Mouse (Mus musculus): ENCODE measurements around the gene E030018B13Rik. TPM values are rescaled to one million over a fixed set of nuclear protein-coding genes. Genes with fewer than 3 reads are reported as not detected.

Gene E030018B13Rik
- total and polyA plus RNA-seq, 3 experiments = not detected

DNA sequence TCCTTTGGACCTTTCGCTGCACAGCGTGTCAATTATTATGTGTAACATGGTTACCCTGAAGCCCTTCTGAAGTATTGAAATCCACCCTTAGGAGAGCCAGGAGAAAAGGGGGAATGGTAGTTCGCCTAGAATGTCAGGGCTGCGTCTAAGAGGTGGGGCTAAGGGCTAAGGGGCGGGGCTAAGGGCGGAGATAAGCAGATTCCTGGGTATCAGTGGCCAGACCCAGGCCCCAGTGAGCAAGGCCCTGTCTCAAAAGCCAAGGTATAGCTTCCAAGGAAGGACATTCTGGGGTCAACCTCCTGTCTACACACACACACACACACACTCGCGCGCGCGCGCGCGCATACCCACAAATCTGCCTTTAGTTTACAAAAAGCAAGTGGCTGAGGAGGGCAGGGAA is 39.0 kb upstream of the E030018B13Rik start:
- Histone ChIP-seq H3K27me3 (ENCODE audit: insufficient read depth, low read length) (peaks cover 50% of the 10 kb centered on the region), H3K36me3 (replicated peaks) (no peaks in the 10 kb centered on the region), H3K9me3 (replicated peaks) (no peaks in the 10 kb centered on the region), H3K4me3 (ENCODE audit: low read depth, low read length) (no peak overlapping the region), H3K4me1 (ENCODE audit: insufficient read depth, low read depth, low read length) (peaks cover 13% of the 10 kb centered on the region)
- DNase-seq (ENCODE audit: low spot score) (no peak), ATAC-seq (ENCODE audit: extremely low read depth, insufficient number of reproducible peaks, low FRiP score, poor library complexity, severe bottlenecking) (no peak)
- TF ChIP-seq GATA1 (IDR thresholded peaks at IDR 0.05; ENCODE audit: borderline replicate concordance, low read length) (no peak), CTCF (IDR thresholded peaks at IDR 0.05; ENCODE audit: low read depth, low read length) (no peak), TAL1 (conservative IDR thresholded peaks at IDR 0.05; ENCODE audit: low read depth, low read length) (no peak), GATA2 (IDR thresholded peaks at IDR 0.05; ENCODE audit: borderline replicate concordance, low read depth, low read length) (no peak), POLR2AphosphoS5 (IDR thresholded peaks at IDR 0.05; ENCODE audit: insufficient replicate concordance, low read depth, low read length) (no peak)

DNA sequence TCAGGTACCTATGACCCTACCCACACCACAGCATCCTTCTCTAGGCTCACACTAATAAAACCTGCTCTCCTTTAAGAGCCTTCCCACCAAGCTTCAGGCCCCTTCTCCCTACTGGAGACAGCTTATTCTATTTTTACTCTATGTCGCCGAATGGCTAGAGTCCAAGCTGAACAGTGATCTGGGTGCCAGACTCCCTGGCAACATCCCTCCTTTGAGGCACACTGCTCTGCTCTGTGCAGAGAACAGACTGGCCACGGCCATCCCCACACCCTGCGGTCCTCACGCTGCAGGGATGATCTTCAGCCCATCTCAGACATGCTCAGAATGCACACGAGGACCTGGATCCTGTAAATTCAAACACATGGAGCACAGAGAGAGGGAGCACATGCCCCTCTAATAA is 37.1 kb upstream of the E030018B13Rik start:
- no peaks in the 10 kb centered on the region for H3K36me3 ChIP-seq (replicated peaks)
- no peak overlapping the region for H3K4me3 ChIP-seq (ENCODE audit: low read depth, low read length)
- ATAC-seq (ENCODE audit: extremely low read depth, insufficient number of reproducible peaks, low FRiP score, poor library complexity, severe bottlenecking) (no peak), DNase-seq (ENCODE audit: low spot score) (no peak)
- peaks cover 11% of the 10 kb centered on the region for H3K4me1 ChIP-seq (ENCODE audit: insufficient read depth, low read depth, low read length)
- H3K9me3 ChIP-seq (replicated peaks) = no peaks in the 10 kb centered on the region
- TF ChIP-seq CTCF (IDR thresholded peaks at IDR 0.05; ENCODE audit: low read depth, low read length) = no peak
- no peak for TF ChIP-seq GATA2 (IDR thresholded peaks at IDR 0.05; ENCODE audit: borderline replicate concordance, low read depth, low read length)
- TF ChIP-seq GATA1 (IDR thresholded peaks at IDR 0.05; ENCODE audit: borderline replicate concordance, low read length) = no peak
- TF ChIP-seq TAL1 (conservative IDR thresholded peaks at IDR 0.05; ENCODE audit: low read depth, low read length) = no peak
- no peak for TF ChIP-seq POLR2AphosphoS5 (IDR thresholded peaks at IDR 0.05; ENCODE audit: insufficient replicate concordance, low read depth, low read length)
- peaks cover 36% of the 10 kb centered on the region for H3K27me3 ChIP-seq (ENCODE audit: insufficient read depth, low read length)

DNA sequence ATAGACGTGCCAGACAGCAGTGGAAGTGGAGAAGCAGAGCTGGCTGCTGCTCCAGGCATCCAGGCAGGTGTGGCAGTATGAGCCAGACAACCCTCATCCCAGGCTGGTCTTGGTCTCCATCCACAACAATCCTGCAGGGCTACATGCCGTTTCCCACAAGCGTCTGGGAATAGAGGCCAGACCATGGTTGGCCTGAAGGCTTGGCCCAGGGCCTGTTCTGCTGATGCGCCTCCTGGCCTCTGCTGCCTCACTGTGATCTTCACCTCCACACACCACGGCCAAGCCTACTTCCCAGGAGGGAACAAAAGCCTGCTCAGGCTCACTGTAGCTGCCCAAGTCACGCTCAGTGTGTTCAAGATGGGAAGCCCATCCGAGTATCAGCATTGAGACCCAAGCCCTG is 33.9 kb upstream of the E030018B13Rik start:
- no peak for TF ChIP-seq GATA2 (IDR thresholded peaks at IDR 0.05; ENCODE audit: borderline replicate concordance, low read depth, low read length)
- TF ChIP-seq GATA1 (IDR thresholded peaks at IDR 0.05; ENCODE audit: borderline replicate concordance, low read length) = no peak
- TF ChIP-seq POLR2AphosphoS5 (IDR thresholded peaks at IDR 0.05; ENCODE audit: insufficient replicate concordance, low read depth, low read length) = no peak
- no peak for TF ChIP-seq CTCF (IDR thresholded peaks at IDR 0.05; ENCODE audit: low read depth, low read length)
- TF ChIP-seq TAL1 (conservative IDR thresholded peaks at IDR 0.05; ENCODE audit: low read depth, low read length) = no peak
- no peak for ATAC-seq (ENCODE audit: extremely low read depth, insufficient number of reproducible peaks, low FRiP score, poor library complexity, severe bottlenecking)

DNA sequence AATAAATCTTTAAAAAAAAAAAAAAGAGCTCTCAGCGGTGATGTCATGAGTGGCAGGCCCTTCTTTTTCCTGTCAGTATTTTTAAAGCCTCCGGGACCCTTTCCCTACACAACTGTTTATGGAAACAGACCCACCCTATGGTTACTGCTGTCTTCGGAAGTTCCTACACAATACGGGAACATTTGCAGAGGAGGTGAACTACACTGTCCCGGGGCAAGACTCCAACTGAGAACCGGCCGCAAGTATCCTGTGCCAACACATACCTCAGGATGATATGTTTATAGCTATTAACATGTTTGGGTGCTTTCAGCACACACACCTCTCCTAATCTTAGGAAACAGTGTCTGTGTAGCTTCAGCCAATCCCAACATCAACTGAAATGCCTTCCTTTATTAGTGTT is 31.6 kb upstream of the E030018B13Rik start:
- DNase-seq (ENCODE audit: low spot score) = no peak
- Histone ChIP-seq H3K4me3 (ENCODE audit: low read depth, low read length) (no peak overlapping the region), H3K36me3 (replicated peaks) (peaks cover 37% of the 10 kb centered on the region), H3K4me1 (ENCODE audit: insufficient read depth, low read depth, low read length) (peaks cover 19% of the 10 kb centered on the region), H3K27me3 (ENCODE audit: insufficient read depth, low read length) (peaks cover 13% of the 10 kb centered on the region), H3K9me3 (replicated peaks) (no peaks in the 10 kb centered on the region)
- no peak for TF ChIP-seq TAL1 (conservative IDR thresholded peaks at IDR 0.05; ENCODE audit: low read depth, low read length)
- TF ChIP-seq GATA1 (IDR thresholded peaks at IDR 0.05; ENCODE audit: borderline replicate concordance, low read length) = no peak
- no peak for TF ChIP-seq GATA2 (IDR thresholded peaks at IDR 0.05; ENCODE audit: borderline replicate concordance, low read depth, low read length)
- no peak for TF ChIP-seq CTCF (IDR thresholded peaks at IDR 0.05; ENCODE audit: low read depth, low read length)
- TF ChIP-seq POLR2AphosphoS5 (IDR thresholded peaks at IDR 0.05; ENCODE audit: insufficient replicate concordance, low read depth, low read length) = no peak
- no peak for ATAC-seq (ENCODE audit: extremely low read depth, insufficient number of reproducible peaks, low FRiP score, poor library complexity, severe bottlenecking)

More for the DNA sequence above, 33.9 kb upstream of the E030018B13Rik start:
- no peak overlapping the region for H3K4me3 ChIP-seq (ENCODE audit: low read depth, low read length)
- H3K36me3 ChIP-seq (replicated peaks) = peaks cover 14% of the 10 kb centered on the region
- H3K9me3 ChIP-seq (replicated peaks) = no peaks in the 10 kb centered on the region
- peaks cover 10% of the 10 kb centered on the region for H3K4me1 ChIP-seq (ENCODE audit: insufficient read depth, low read depth, low read length)
- peaks cover 20% of the 10 kb centered on the region for H3K27me3 ChIP-seq (ENCODE audit: insufficient read depth, low read length)
- no peak for DNase-seq (ENCODE audit: low spot score)

DNA sequence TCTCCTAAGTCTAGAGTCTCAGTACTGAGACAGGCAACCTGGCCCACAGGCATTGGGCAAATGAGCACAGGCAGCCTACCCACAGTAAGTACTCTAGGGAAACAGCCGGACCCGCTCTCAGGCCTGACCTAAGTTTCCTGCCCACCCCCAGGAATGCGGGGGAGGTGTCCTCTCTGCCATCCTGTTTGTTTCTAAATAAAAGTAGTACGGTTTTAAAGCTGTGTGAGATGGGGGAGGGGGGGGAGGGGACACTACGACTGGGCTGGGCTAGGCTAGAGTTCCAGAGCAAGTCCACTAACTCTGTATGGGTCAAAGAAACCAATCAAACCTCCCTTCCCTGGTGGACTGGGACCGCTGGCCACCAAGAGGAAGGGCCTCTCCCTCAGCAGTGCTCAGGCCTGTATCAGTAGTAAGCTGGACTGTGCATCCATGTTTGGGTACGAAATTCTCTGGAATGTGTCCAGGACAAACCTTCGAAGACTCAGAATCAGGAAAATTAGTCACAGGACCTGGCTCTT is 29.6 kb upstream of the E030018B13Rik start:
- H3K9me3 ChIP-seq (replicated peaks) = no peaks in the 10 kb centered on the region
- H3K27me3 ChIP-seq (ENCODE audit: insufficient read depth, low read length) = peaks cover 6% of the 10 kb centered on the region
- DNase-seq (ENCODE audit: low spot score) = no peak
- H3K4me1 ChIP-seq (ENCODE audit: insufficient read depth, low read depth, low read length) = peaks cover 28% of the 10 kb centered on the region
- no peak overlapping the region for H3K4me3 ChIP-seq (ENCODE audit: low read depth, low read length)
- H3K36me3 ChIP-seq (replicated peaks) = peaks cover 55% of the 10 kb centered on the region
- no peak for ATAC-seq (ENCODE audit: extremely low read depth, insufficient number of reproducible peaks, low FRiP score, poor library complexity, severe bottlenecking)
- no peak for TF ChIP-seq POLR2AphosphoS5 (IDR thresholded peaks at IDR 0.05; ENCODE audit: insufficient replicate concordance, low read depth, low read length)
- no peak for TF ChIP-seq GATA2 (IDR thresholded peaks at IDR 0.05; ENCODE audit: borderline replicate concordance, low read depth, low read length)
- TF ChIP-seq GATA1 (IDR thresholded peaks at IDR 0.05; ENCODE audit: borderline replicate concordance, low read length) = no peak
- no peak for TF ChIP-seq TAL1 (conservative IDR thresholded peaks at IDR 0.05; ENCODE audit: low read depth, low read length)
- TF ChIP-seq CTCF (IDR thresholded peaks at IDR 0.05; ENCODE audit: low read depth, low read length) = no peak

DNA sequence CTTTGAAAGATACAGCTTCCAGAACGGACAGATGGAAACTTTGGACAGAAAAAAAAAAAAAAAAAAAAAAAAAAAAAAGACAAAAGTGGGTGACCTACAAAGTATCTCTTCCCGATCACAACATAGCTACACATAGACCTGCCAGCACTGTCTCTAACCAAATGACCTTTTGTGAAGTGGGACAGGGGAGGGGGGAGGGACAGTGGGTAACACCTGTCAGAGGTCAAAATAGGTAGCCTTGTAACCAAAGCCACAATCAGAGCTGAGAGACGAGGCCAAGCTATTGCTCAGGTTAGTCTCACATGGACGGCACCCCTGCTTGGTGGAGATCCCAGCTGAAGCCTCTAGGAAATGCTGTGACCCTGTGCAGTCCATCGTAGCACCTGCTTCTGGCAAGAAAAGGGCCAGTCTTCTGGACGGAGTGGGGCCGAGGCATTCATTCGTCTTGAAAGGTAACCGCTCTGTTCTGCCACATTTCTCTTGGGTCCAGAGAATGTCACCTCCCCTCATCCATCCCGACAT is 29.0 kb upstream of the E030018B13Rik start:
- ATAC-seq (ENCODE audit: extremely low read depth, insufficient number of reproducible peaks, low FRiP score, poor library complexity, severe bottlenecking) (no peak), DNase-seq (ENCODE audit: low spot score) (no peak)
- Histone ChIP-seq H3K4me1 (ENCODE audit: insufficient read depth, low read depth, low read length) (peaks cover 26% of the 10 kb centered on the region), H3K27me3 (ENCODE audit: insufficient read depth, low read length) (peaks cover 4% of the 10 kb centered on the region), H3K9me3 (replicated peaks) (no peaks in the 10 kb centered on the region), H3K4me3 (ENCODE audit: low read depth, low read length) (no peak overlapping the region), H3K36me3 (replicated peaks) (peaks cover 55% of the 10 kb centered on the region)
- TF ChIP-seq TAL1 (conservative IDR thresholded peaks at IDR 0.05; ENCODE audit: low read depth, low read length) (no peak), GATA2 (IDR thresholded peaks at IDR 0.05; ENCODE audit: borderline replicate concordance, low read depth, low read length) (no peak), GATA1 (IDR thresholded peaks at IDR 0.05; ENCODE audit: borderline replicate concordance, low read length) (no peak)
